Mouse (Mus musculus) thymus, adult 2 months (tissue): ENCODE measurements around the gene Eif2ak4.

Source experiments
- CTCF ChIP-seq: fragments of 200-500 bp; IDR thresholded peaks from 2 replicates; pipeline ENCODE4 v1.5.1; 2012; ENCODE audit warnings: mild to moderate bottlenecking, control low read depth, low read length, moderate library complexity, borderline replicate concordance; ENCODE audit not compliant: control insufficient read depth, poor library complexity, insufficient read depth; ENCODE audit errors: extremely low read depth
- POLR2A ChIP-seq: fragments of 200-500 bp; IDR thresholded peaks from 2 replicates; pipeline ENCODE4 v1.6.1; 2012; ENCODE audit warnings: mild to moderate bottlenecking, low read length, control low read depth, moderate library complexity; ENCODE audit not compliant: control insufficient read depth, poor library complexity, insufficient read depth; ENCODE audit errors: extremely low read depth

DNA sequence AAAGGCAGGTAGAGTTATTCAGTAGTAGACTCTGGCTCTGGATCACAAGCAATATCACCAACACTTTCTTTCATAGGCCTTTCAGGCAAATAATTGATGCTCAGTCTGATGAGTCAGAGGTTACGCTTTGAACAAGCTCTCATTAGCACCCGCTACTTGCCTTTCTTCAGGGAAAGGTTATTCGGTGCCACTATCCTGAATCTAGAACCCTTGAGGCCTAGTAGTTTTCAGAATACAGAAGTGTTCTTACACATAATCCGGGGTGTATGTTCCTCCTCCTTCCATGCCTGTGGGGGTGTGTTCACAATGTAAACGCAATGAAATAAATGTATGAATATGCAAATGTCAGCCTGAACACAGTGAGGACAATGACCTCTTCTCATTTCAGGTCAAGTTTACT lies 1.7 kb downstream of the Eif2ak4 start:
- TF ChIP-seq CTCF (no peak), POLR2A (no peak)
